Mouse (Mus musculus) liver, postnatal 0 days (tissue): ENCODE measurements at regions not wholly inside any gene's neighbourhood (a gene's known extent, or its start where the extent isn't known, plus 50 kb on each side); places are given as distances from the start of the nearest gene placed in this dataset.

ENCODE experiments used
- CTCF ChIP-seq: sonication (generic); IDR thresholded peaks from 2 replicates; pipeline ENCODE4 v1.5.1; 2016; ENCODE audit warnings: antibody characterized with exemption, low read depth
- EP300 ChIP-seq: IDR thresholded peaks from 2 replicates; pipeline ENCODE4 v1.6.1; 2016; ENCODE audit warnings: antibody characterized with exemption, low read depth, mild to moderate bottlenecking

DNA sequence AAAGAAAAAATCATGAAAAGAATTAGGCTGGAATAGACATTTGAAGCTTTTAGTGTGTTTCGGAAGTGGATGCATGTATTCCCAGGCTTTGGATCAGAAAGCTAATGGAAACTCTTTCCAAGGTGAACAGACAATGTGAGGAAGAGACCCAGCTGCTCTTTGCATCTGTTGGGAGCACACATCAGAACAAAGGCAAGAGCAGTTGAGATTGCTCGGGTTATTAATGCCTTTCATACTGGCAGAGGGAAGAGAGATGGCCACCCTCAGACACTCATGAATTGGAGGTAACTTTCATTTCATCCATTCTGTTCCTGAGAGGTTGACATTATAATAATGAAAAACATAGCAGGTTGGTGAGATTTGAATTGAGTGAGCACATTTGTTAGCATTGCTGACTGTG is 987.2 kb downstream of the Car8 start:
- TF ChIP-seq CTCF: no peak
- TF ChIP-seq EP300: no peak
